Comparison of ENCODE assay signal across 14 mouse cellular contexts in the genomic region with DNA sequence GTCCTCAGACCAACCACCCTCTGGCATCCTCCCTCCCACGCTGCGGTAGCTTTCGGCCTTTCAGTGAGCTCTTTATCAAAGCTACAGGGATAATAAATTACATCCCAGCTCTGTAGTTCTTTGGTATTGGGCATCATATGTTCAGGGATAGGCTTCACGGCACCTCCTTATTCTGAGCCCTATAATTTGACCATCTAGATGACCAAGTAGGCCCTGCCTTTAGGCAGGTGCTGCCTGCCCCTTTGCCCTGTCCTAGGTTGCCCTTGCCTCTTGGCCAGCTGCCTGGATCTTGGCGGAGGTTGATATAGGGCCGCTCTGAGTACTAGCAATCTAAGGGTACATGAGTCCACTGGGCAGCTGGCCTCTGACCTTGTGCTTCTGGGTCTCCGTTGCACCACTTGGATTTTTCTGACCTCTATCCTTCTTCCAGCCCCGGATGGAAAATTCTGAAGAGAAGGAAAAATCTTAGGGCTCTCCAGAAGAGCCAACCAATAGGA. TPM values are rescaled to one million over a fixed set of nuclear protein-coding genes. Genes with fewer than 3 reads are reported as not detected.
A peak's percentile ranks its signal among the peaks of the same experiment; 100 is the strongest.
DNase-seq lines count a peak whose midpoint lies in the region; ATAC-seq and TF ChIP-seq lines count a peak whose summit lies in the region.
"Had no signal": no experiment of that assay in that cellular context is flagged by ENCODE, and none has a peak within 500 bp of the region (broad histone marks: within the 10 kb centered on the region; RNA-seq: fewer than 3 reads in every experiment).

No protein-coding gene starts in this region.

- H3K4me2 ChIP-seq in kidney, embryonic 14.5 days (replicated peaks; ENCODE audit: low read depth, low read length): no peak overlapping the region
- no peak overlapping the region for H3K4me2 ChIP-seq in heart, postnatal 0 days (ENCODE audit: low read depth, low read length)
- no peak overlapping the region for H3K4me2 ChIP-seq in liver, postnatal 0 days (ENCODE audit: low read depth, low read length)

- no peak for TF ChIP-seq POLR2A in kidney, adult 2 months (IDR thresholded peaks at IDR 0.05; ENCODE audit: low read depth, low read length)

- no peaks in the 10 kb centered on the region for H3K27me3 ChIP-seq in kidney, adult 2 months (replicated peaks; ENCODE audit: control insufficient read depth, insufficient read depth, low read length)
- H3K27me3 ChIP-seq in kidney, embryonic 14.5 days (ENCODE audit: control insufficient read depth, insufficient read depth, low read length): no peaks in the 10 kb centered on the region
- H3K27me3 ChIP-seq in heart, postnatal 0 days (ENCODE audit: control insufficient read depth, insufficient read depth, low read length): no peaks in the 10 kb centered on the region
- H3K27me3 ChIP-seq in liver, postnatal 0 days (ENCODE audit: insufficient read depth, low read length): no peaks in the 10 kb centered on the region

- no peak for TF ChIP-seq CTCF in kidney, adult 2 months (conservative IDR thresholded peaks at IDR 0.05; ENCODE audit: insufficient read depth, insufficient read length, low read depth, low read length)
- no peak for TF ChIP-seq CTCF in heart, postnatal 0 days (IDR thresholded peaks at IDR 0.05; ENCODE audit: low read depth)
- TF ChIP-seq CTCF in liver, postnatal 0 days (IDR thresholded peaks at IDR 0.05; ENCODE audit: low read depth): no peak

- H3K27ac ChIP-seq in kidney, adult 2 months (ENCODE audit: insufficient read depth, low read depth, low read length): peak overlapping the region; percentile 57; the same call in 1 of the 2 replicates
- no peak overlapping the region for H3K27ac ChIP-seq in kidney, embryonic 14.5 days (ENCODE audit: low read depth, low read length)
- no peak overlapping the region for H3K27ac ChIP-seq in heart, postnatal 0 days (ENCODE audit: low read depth)
- peak overlapping the region; percentile 81 for H3K27ac ChIP-seq in liver, postnatal 0 days (ENCODE audit: low read depth)
- H3K27ac ChIP-seq: forebrain, embryonic 10.5 days had no signal

- intact Hi-C loops in left cerebral cortex, postnatal 25 days (cut with DNase I): no loop called here

- H3K9ac ChIP-seq in kidney, embryonic 14.5 days (ENCODE audit: low read depth, low read length): no peak overlapping the region
- H3K9ac ChIP-seq in heart, postnatal 0 days (replicated peaks; ENCODE audit: low read depth, low read length): no peak overlapping the region
- no peak overlapping the region for H3K9ac ChIP-seq in liver, postnatal 0 days (replicated peaks)

- H3K9me3 ChIP-seq in kidney, embryonic 14.5 days (ENCODE audit: control insufficient read depth, low read length): peaks cover 2% of the 10 kb centered on the region; the same call in 1 of the 2 replicates
- H3K9me3 ChIP-seq in heart, postnatal 0 days (replicated peaks; ENCODE audit: control insufficient read depth, low read length): 0 out of 2 replicates have a peak, but pooled peaks cover 3% of the 10 kb centered on the region
- H3K9me3 ChIP-seq in liver, postnatal 0 days (ENCODE audit: low read length): peaks cover 4% of the 10 kb centered on the region; the same call in 1 of the 2 replicates

- H3K36me3 ChIP-seq in kidney, adult 2 months (ENCODE audit: control insufficient read depth, insufficient read depth, low read length): no peaks in the 10 kb centered on the region
- H3K36me3 ChIP-seq in kidney, embryonic 14.5 days (ENCODE audit: control insufficient read depth, insufficient read depth, low read length): no peaks in the 10 kb centered on the region
- H3K36me3 ChIP-seq in heart, postnatal 0 days (replicated peaks; ENCODE audit: control insufficient read depth, insufficient read depth, low read length): no peaks in the 10 kb centered on the region
- H3K36me3 ChIP-seq in liver, postnatal 0 days (replicated peaks; ENCODE audit: insufficient read depth, low read length): no peaks in the 10 kb centered on the region
- H3K36me3 ChIP-seq: forebrain, embryonic 10.5 days had no signal

- H3K4me3 ChIP-seq in kidney, adult 2 months (ENCODE audit: insufficient read depth, low read depth, low read length): no peak overlapping the region
- H3K4me3 ChIP-seq in kidney, embryonic 14.5 days (ENCODE audit: low read length): no peak overlapping the region
- no peak overlapping the region for H3K4me3 ChIP-seq in heart, postnatal 0 days (ENCODE audit: low read depth, low read length)
- no peak overlapping the region for H3K4me3 ChIP-seq in liver, postnatal 0 days (ENCODE audit: low read depth, low read length)
- H3K4me3 ChIP-seq: forebrain, embryonic 10.5 days had no signal

- no peak for ATAC-seq in kidney, embryonic 14.5 days (ENCODE audit: low FRiP score, low TSS enrichment)
- peak; percentile 54; the same call in 1 of the 2 replicates for ATAC-seq in heart, postnatal 0 days (ENCODE audit: insufficient read depth, low read depth)
- ATAC-seq in liver, postnatal 0 days: peak; percentile 75
- ATAC-seq: CD4-positive, CD25-positive, alpha-beta regulatory T cell, adult 4 months had no signal

- 41% methylated on average over 8 of the region's 8 CpGs for WGBS in kidney, adult 2 months
- WGBS in kidney, embryonic 14.5 days: 69% methylated on average over 8 of the region's 8 CpGs
- WGBS in heart, postnatal 0 days: 58% methylated on average over 8 of the region's 8 CpGs
- 72% methylated on average over 8 of the region's 8 CpGs for WGBS in liver, postnatal 0 days (ENCODE audit: insufficient replicate concordance)

- TF ChIP-seq EP300 in heart, postnatal 0 days (IDR thresholded peaks at IDR 0.05; ENCODE audit: low read depth): no peak
- TF ChIP-seq EP300 in liver, postnatal 0 days (IDR thresholded peaks at IDR 0.05; ENCODE audit: low read depth): peak; percentile 14; the same call in 1 of the 2 replicates

- peaks cover 14% of the 10 kb centered on the region for H3K4me1 ChIP-seq in kidney, adult 2 months (ENCODE audit: control insufficient read depth, insufficient read depth, low read length)
- no peaks in the 10 kb centered on the region for H3K4me1 ChIP-seq in kidney, embryonic 14.5 days (ENCODE audit: control insufficient read depth, insufficient read depth, low read length)
- peaks cover 21% of the 10 kb centered on the region; the same call in 1 of the 2 replicates for H3K4me1 ChIP-seq in heart, postnatal 0 days (ENCODE audit: control insufficient read depth, insufficient read depth)
- peaks cover 30% of the 10 kb centered on the region for H3K4me1 ChIP-seq in liver, postnatal 0 days (ENCODE audit: insufficient read depth)

- DNase-seq in kidney, adult 2 months: peak; percentile 92
- peak; percentile 76 to 83 for DNase-seq in adrenal gland, postnatal 36 days
- no peak for DNase-seq in heart, postnatal 0 days (ENCODE audit: low spot score)
- DNase-seq in liver, postnatal 0 days: peak; percentile 72
- no peak for DNase-seq in left cerebral cortex, postnatal 25 days (ENCODE audit: low spot score in 2 of 2)
- DNase-seq in urinary bladder, adult 18-20 months (ENCODE audit: low spot score in 2 of 2): no peak
- no peak for DNase-seq in embryo, embryonic 9.5 days (ENCODE audit: extremely low spot score)
- DNase-seq: cerebellum, adult 9-10 months; layer of hippocampus, postnatal 36 days; lung, adult 2 months; spleen, adult 18-20 months had no signal

RNA-seq across cellular contexts. Expression of a gene that starts 21.7 kb away (rescaled TPM):
- 8.1 and 9.4 TPM in 2 replicates for polyA plus RNA-seq in kidney, adult 2 months (2012; rRNA removed)
- 8.0 and 10.4 TPM in 2 replicates for polyA plus RNA-seq in kidney, embryonic 14.5 days (2014; fragmentation: Nextera tagmentation; extraction: Ambion mirVana)
- total RNA-seq in adrenal gland, postnatal 36 days (2021): 10 to 100 TPM; 18.4 to 31.1 TPM
- 28.1 and 35.6 TPM in 2 replicates for total RNA-seq in heart, postnatal 0 days (2014; rRNA removed; ENCODE audit: low replicate concordance)
- polyA plus RNA-seq in heart, postnatal 0 days (2015; fragmentation: Nextera tagmentation; extraction: Ambion mirVana): 8.5 and 11.9 TPM in 2 replicates
- polyA plus RNA-seq in liver, postnatal 0 days (2015; fragmentation: Nextera tagmentation; extraction: Ambion mirVana): 8.5 and 11.4 TPM in 2 replicates
- 10 to 100 TPM; 52.3 to 57.2 TPM for total RNA-seq in left cerebral cortex, postnatal 25 days (2021)

Comparison
In these comparisons a context has a peak if more than half of its experiments do, and no peak if none do; other contexts are left out.
1. H3K27ac ChIP-seq: peak in kidney, adult 2 months (single experiment) and liver, postnatal 0 days (single experiment); none in kidney, embryonic 14.5 days (single experiment) and heart, postnatal 0 days (single experiment).
2. DNase-seq: peak in kidney, adult 2 months (single experiment), adrenal gland, postnatal 36 days (2 of 2) and liver, postnatal 0 days (single experiment); none in heart, postnatal 0 days (single experiment), left cerebral cortex, postnatal 25 days (0 of 2), urinary bladder, adult 18-20 months (0 of 2) and embryo, embryonic 9.5 days (single experiment).